Mouse (Mus musculus): Measurements from ENCODE around the gene Dpp3. TPM values are rescaled to one million over a fixed set of nuclear protein-coding genes. Genes with fewer than 3 reads are reported as not detected.
A peak's percentile ranks its signal among the peaks of the same experiment; 100 is the strongest.
"Not testable (repeated sequence)": the region's sequence is repeated elsewhere in the genome, so short reads cannot be mapped to it uniquely, and the experiment has no call there.

Dpp3 gene
- polyA plus RNA-seq, 1 experiment from 2014 or later: 199 TPM

GRCm38 (mm10) chr19:4878405-4879323 is 49.4 kb downstream of the Dpp3 start, which contains the start of gene Zdhhc24:
Zdhhc24 (plus strand) TSS chr19:4878668.
- no peaks in the 10 kb centered on the region for H3K9me3 ChIP-seq
- H3K4me3 ChIP-seq: peak within 1 kb of the TSS; percentile 80
- 2% methylated on average over 52 of the region's 52 CpGs for WGBS
- H3K36me3 ChIP-seq (replicated peaks): 0 out of 2 replicates have a peak, but pooled peaks cover 3% of the 10 kb centered on the region
- H3K27me3 ChIP-seq (ENCODE audit: poor library complexity, severe bottlenecking): peaks cover 14% of the 10 kb centered on the region
- peak within 1 kb of the TSS; percentile 85 for H3K27ac ChIP-seq
- H3K4me1 ChIP-seq: peaks cover 39% of the 10 kb centered on the region
- DNase-seq (ENCODE audit: extremely low spot score, low spot score): peak; percentile 95

DNA sequence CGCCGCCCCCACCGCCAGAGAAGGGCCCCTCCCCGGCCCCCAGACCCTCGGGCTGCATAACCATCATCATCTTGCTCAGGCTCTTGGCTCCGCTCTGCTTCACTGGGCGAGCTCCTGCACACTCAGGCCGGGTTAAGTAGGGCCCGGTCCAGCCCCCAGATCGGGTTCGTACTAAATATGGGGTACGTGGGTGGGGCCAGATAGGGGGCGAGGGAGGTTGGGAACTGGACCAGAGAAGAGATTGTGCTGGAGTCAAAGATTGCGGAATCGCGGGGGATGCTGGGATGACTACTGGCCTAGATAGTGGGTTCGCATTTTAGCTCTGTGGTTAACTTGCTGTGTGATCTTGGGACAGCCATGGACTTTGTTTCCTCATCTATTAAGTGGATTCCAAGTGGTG is 50.3 kb downstream of the Dpp3 start, which contains the start of gene Actn3:
Gene Actn3 (minus strand): TSS at position 125 of the 400 bp plus-strand sequence.
- WGBS: 3% methylated on average over 17 of the region's 17 CpGs
- H3K27ac ChIP-seq: peak within 1 kb of the TSS; percentile 85
- no peaks in the 10 kb centered on the region for H3K9me3 ChIP-seq
- peaks cover 39% of the 10 kb centered on the region for H3K4me1 ChIP-seq
- DNase-seq (ENCODE audit: extremely low spot score, low spot score): peak; percentile 35
- no peaks in the 10 kb centered on the region for H3K36me3 ChIP-seq (replicated peaks)
- peaks cover 14% of the 10 kb centered on the region for H3K27me3 ChIP-seq (ENCODE audit: poor library complexity, severe bottlenecking)
- peak within 1 kb of the TSS; percentile 80 for H3K4me3 ChIP-seq

DNA sequence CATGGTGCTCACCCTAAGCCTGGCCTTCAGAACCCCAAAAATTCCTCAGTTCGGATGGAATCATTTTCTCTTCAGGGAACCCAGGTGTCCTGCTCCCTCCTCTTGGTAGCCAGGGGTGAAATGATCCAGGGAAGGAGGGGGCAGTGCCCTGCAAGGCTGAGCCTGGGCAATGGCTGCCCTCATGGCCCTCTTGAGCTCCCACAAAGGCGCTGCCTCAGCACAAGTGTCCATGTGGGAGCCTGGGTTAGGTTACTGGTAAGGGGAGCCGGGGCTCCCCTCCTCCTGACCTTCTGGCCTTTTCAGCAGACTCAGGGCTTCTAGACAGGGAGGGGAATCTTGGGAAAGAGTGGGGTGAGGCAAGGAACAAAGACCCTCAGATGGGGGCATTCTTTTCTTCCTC is 51.3 kb downstream of the Dpp3 start:
- no peaks in the 10 kb centered on the region for H3K9me3 ChIP-seq
- H3K4me1 ChIP-seq: peaks cover 39% of the 10 kb centered on the region
- no peak for DNase-seq (ENCODE audit: extremely low spot score, low spot score)
- H3K36me3 ChIP-seq (replicated peaks): no peaks in the 10 kb centered on the region
- 0 out of 2 replicates have a peak overlapping the region, but pooled peaks have one; percentile 80 for H3K4me3 ChIP-seq
- H3K27me3 ChIP-seq (ENCODE audit: poor library complexity, severe bottlenecking): peaks cover 14% of the 10 kb centered on the region
- no peak overlapping the region for H3K27ac ChIP-seq
- WGBS: 74% methylated on average over 3 of the region's 3 CpGs

GRCm38 (mm10) chr19:4876241-4876640 is 51.8 kb downstream of the Dpp3 start:
- no peaks in the 10 kb centered on the region for H3K9me3 ChIP-seq
- peaks cover 14% of the 10 kb centered on the region for H3K27me3 ChIP-seq (ENCODE audit: poor library complexity, severe bottlenecking)
- no peak overlapping the region for H3K27ac ChIP-seq
- DNase-seq (ENCODE audit: extremely low spot score, low spot score): no peak
- H3K4me1 ChIP-seq: peaks cover 39% of the 10 kb centered on the region
- no peaks in the 10 kb centered on the region for H3K36me3 ChIP-seq (replicated peaks)
- H3K4me3 ChIP-seq: no peak overlapping the region
- WGBS: 66% methylated on average over 3 of the region's 4 CpGs

DNA sequence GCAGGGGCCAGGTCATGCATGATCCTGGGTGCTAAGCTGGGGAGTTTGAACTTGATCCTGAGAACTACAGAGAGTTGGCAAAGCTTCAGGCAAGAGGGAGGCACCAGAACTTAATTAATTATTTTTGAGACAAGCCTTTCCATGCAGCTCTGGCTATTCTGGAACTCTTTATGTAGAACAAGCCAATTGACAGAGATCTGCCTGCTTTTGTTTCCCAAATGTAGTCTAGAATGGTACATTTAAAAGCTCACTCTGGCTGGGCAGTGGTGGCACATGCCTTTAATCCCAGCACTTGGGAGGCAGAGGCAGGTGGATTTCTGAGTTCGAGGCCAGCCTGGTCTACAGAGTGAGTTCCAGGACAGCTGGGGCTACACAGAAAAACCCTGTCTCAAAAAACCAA is 53.5 kb downstream of the Dpp3 start:
- DNase-seq (ENCODE audit: extremely low spot score, low spot score); H3K36me3 ChIP-seq (replicated peaks); H3K27ac ChIP-seq; H3K4me3 ChIP-seq; H3K9me3 ChIP-seq: not testable (repeated sequence)
- peaks cover 14% of the 10 kb centered on the region for H3K27me3 ChIP-seq (ENCODE audit: poor library complexity, severe bottlenecking)
- 93% methylated on average over 1 of the region's 1 CpGs for WGBS
- peaks cover 32% of the 10 kb centered on the region for H3K4me1 ChIP-seq

GRCm38 (mm10) chr19:4865147-4865546 is 62.9 kb downstream of the Dpp3 start:
- no peak overlapping the region for H3K4me3 ChIP-seq
- peaks cover 4% of the 10 kb centered on the region for H3K4me1 ChIP-seq
- H3K36me3 ChIP-seq (replicated peaks): no peaks in the 10 kb centered on the region
- DNase-seq (ENCODE audit: extremely low spot score, low spot score): no peak
- H3K9me3 ChIP-seq: 0 out of 2 replicates have a peak, but pooled peaks cover 3% of the 10 kb centered on the region
- 9% methylated on average over 17 of the region's 17 CpGs for WGBS
- peaks cover 22% of the 10 kb centered on the region; the same call in 1 of the 2 replicates for H3K27me3 ChIP-seq (ENCODE audit: poor library complexity, severe bottlenecking)
- H3K27ac ChIP-seq: no peak overlapping the region

GRCm38 (mm10) chr19:4863048-4863447 is 65.0 kb downstream of the Dpp3 start:
- 91% methylated on average over 6 of the region's 6 CpGs for WGBS
- Histone ChIP-seq H3K9me3 (0 out of 2 replicates have a peak, but pooled peaks cover 3% of the 10 kb centered on the region), H3K27me3 (ENCODE audit: poor library complexity, severe bottlenecking) (peaks cover 22% of the 10 kb centered on the region; the same call in 1 of the 2 replicates), H3K4me1 (peaks cover 4% of the 10 kb centered on the region), H3K4me3 (no peak overlapping the region), H3K27ac (no peak overlapping the region), H3K36me3 (replicated peaks) (peaks cover 4% of the 10 kb centered on the region; the same call in 1 of the 2 replicates)
- DNase-seq (ENCODE audit: extremely low spot score, low spot score): no peak

DNA sequence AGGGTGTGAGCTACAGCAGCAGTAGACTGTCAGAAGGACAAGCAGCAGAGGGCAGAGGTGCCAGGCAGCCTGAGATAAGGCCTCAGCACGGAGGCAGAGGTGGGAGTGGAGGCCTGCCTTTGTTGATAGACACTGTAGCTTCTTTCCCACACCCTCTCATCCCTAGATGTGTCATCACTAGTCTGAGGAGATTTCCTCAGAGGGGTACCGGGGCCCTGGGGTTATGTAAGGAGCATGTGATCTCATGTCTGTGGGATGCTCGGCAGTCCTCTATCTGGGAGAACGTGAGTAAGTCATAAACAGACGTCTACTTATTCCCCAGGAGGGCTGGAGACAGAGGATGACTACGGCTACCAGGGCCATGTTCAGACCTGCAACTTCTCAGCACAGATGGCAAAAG is 69.0 kb downstream of the Dpp3 start:
- WGBS: 85% methylated on average over 6 of the region's 6 CpGs
- Histone ChIP-seq H3K36me3 (replicated peaks) (peaks cover 4% of the 10 kb centered on the region; the same call in 1 of the 2 replicates), H3K9me3 (0 out of 2 replicates have a peak, but pooled peaks cover 3% of the 10 kb centered on the region), H3K4me3 (no peak overlapping the region), H3K4me1 (peaks cover 20% of the 10 kb centered on the region), H3K27ac (no peak overlapping the region), H3K27me3 (ENCODE audit: poor library complexity, severe bottlenecking) (peaks cover 15% of the 10 kb centered on the region)
- DNase-seq (ENCODE audit: extremely low spot score, low spot score): no peak

Other genes starting within 250 kb of the Dpp3 start
- gene Gm960, start 229.6 kb downstream of the Dpp3 start, polyA plus RNA-seq (2016; fragmentation: Nextera tagmentation; extraction: Ambion mirVana): 2.2 and 3.0 TPM in 2 replicates
- gene Sptbn2, start 217.1 kb downstream of the Dpp3 start, polyA plus RNA-seq (2016; fragmentation: Nextera tagmentation; extraction: Ambion mirVana): 6.6 and 8.3 TPM in 2 replicates
- gene Rbm4b, start 171.8 kb downstream of the Dpp3 start, polyA plus RNA-seq (2016; fragmentation: Nextera tagmentation; extraction: Ambion mirVana): 104 and 106 TPM in 2 replicates
- 94.2 and 96.7 TPM in 2 replicates for gene Rbm4, start 134.4 kb downstream of the Dpp3 start, polyA plus RNA-seq (2016; fragmentation: Nextera tagmentation; extraction: Ambion mirVana)
- gene Gm21992, start 116.7 kb downstream of the Dpp3 start, polyA plus RNA-seq (2016; fragmentation: Nextera tagmentation; extraction: Ambion mirVana): 34.4 and 35.7 TPM in 2 replicates
- 137 and 140 TPM in 2 replicates for gene Rbm14, start 116.7 kb downstream of the Dpp3 start, polyA plus RNA-seq (2016; fragmentation: Nextera tagmentation; extraction: Ambion mirVana)
- 40.5 and 47.2 TPM in 2 replicates for gene Ccs, start 89.0 kb downstream of the Dpp3 start, polyA plus RNA-seq (2016; fragmentation: Nextera tagmentation; extraction: Ambion mirVana)
- 0.18 TPM in 1 of 2 replicates, not detected in the other for gene Ccdc87, start 88.9 kb downstream of the Dpp3 start, polyA plus RNA-seq (2016; fragmentation: Nextera tagmentation; extraction: Ambion mirVana)
- 21.4 and 25.5 TPM in 2 replicates for gene Ctsf, start 73.2 kb downstream of the Dpp3 start, polyA plus RNA-seq (2016; fragmentation: Nextera tagmentation; extraction: Ambion mirVana)
- gene Actn3, start 50.4 kb downstream of the Dpp3 start, polyA plus RNA-seq (2016; fragmentation: Nextera tagmentation; extraction: Ambion mirVana): 2.0 and 2.2 TPM in 2 replicates
- 11.5 and 13.2 TPM in 2 replicates for gene Zdhhc24, start 49.6 kb downstream of the Dpp3 start, polyA plus RNA-seq (2016; fragmentation: Nextera tagmentation; extraction: Ambion mirVana)
- gene Bbs1, start 21.7 kb downstream of the Dpp3 start, polyA plus RNA-seq (2016; fragmentation: Nextera tagmentation; extraction: Ambion mirVana): 8.7 and 9.8 TPM in 2 replicates
- 1.4 and 1.7 TPM in 2 replicates for gene Peli3, start 14.8 kb upstream of the Dpp3 start, polyA plus RNA-seq (2016; fragmentation: Nextera tagmentation; extraction: Ambion mirVana)
- 153 and 161 TPM in 2 replicates for gene Mrpl11, start 33.9 kb upstream of the Dpp3 start, polyA plus RNA-seq (2016; fragmentation: Nextera tagmentation; extraction: Ambion mirVana)
- not detected in 2 replicates for gene Npas4, start 62.0 kb upstream of the Dpp3 start, polyA plus RNA-seq (2016; fragmentation: Nextera tagmentation; extraction: Ambion mirVana)
- gene Slc29a2, start 95.6 kb upstream of the Dpp3 start, polyA plus RNA-seq (2016; fragmentation: Nextera tagmentation; extraction: Ambion mirVana): 9.3 and 10.1 TPM in 2 replicates
- gene B4gat1, start 110.5 kb upstream of the Dpp3 start, polyA plus RNA-seq (2016; fragmentation: Nextera tagmentation; extraction: Ambion mirVana): 36.2 and 38.4 TPM in 2 replicates
- 2.8 and 3.6 TPM in 2 replicates for gene AC124502.3, start 110.6 kb upstream of the Dpp3 start, polyA plus RNA-seq (2016; fragmentation: Nextera tagmentation; extraction: Ambion mirVana)
- gene Brms1, start 113.1 kb upstream of the Dpp3 start, polyA plus RNA-seq (2016; fragmentation: Nextera tagmentation; extraction: Ambion mirVana): 83.0 and 84.2 TPM in 2 replicates
- 2.7 and 3.7 TPM in 2 replicates for gene Rin1, start 122.2 kb upstream of the Dpp3 start, polyA plus RNA-seq (2016; fragmentation: Nextera tagmentation; extraction: Ambion mirVana)
- gene Cd248, start 139.8 kb upstream of the Dpp3 start, polyA plus RNA-seq (2016; fragmentation: Nextera tagmentation; extraction: Ambion mirVana): 15.9 and 17.6 TPM in 2 replicates
- gene Tmem151a, start 157.2 kb upstream of the Dpp3 start, polyA plus RNA-seq (2016; fragmentation: Nextera tagmentation; extraction: Ambion mirVana): 0.47 and 1.7 TPM in 2 replicates
- 67.1 and 74.2 TPM in 2 replicates for gene Yif1a, start 160.3 kb upstream of the Dpp3 start, polyA plus RNA-seq (2016; fragmentation: Nextera tagmentation; extraction: Ambion mirVana)
- gene Cnih2, start 170.2 kb upstream of the Dpp3 start, polyA plus RNA-seq (2016; fragmentation: Nextera tagmentation; extraction: Ambion mirVana): 33.2 and 34.2 TPM in 2 replicates
- gene Rab1b, start 178.8 kb upstream of the Dpp3 start, polyA plus RNA-seq (2016; fragmentation: Nextera tagmentation; extraction: Ambion mirVana): 253 and 255 TPM in 2 replicates
- 26.4 and 27.5 TPM in 2 replicates for gene Klc2, start 190.3 kb upstream of the Dpp3 start, polyA plus RNA-seq (2016; fragmentation: Nextera tagmentation; extraction: Ambion mirVana)